Mouse (Mus musculus) cerebellum, adult 11-12 months (tissue): Measurements from ENCODE around the gene Cd72.

Source experiments
- DNase-seq: peaks from one replicate; pipeline ENCODE4 v3.0.0; 2022

Cd72 gene

DNA sequence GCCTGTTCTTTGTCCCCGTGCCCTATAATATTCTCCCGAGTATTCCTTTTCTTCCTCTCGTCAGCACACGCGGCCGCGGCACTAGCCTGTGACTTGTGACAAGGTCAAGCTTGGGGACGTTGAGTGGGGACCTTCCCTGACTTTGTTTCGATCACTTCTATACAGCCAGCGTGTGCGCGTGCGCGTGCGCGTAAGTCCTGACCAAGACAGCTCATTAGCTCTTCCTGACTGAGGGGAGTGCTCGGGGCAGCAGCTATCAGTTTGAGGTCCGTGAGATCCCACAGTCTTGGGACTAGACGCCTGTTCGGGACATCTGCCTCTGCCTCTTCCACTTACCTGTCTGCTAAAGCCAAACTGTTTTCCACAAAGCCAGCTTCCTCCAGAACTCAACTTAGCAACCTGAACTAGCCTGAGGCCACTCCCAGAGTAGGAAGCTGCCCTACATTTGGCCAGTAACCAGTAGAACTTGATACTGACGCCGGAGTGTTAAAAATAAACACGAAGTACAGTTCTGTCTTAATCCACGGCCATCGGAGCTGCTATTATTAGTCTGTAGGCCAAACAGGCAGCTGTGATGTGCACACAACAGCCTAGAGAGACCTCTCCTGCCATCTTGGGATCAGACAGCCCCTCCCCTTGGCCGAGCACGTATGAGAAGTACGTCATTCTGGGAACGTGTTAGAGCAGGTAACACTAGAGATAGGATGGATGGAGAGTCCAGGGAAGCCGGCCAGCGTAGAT is 54.9 kb downstream of the Cd72 start:
- DNase-seq = no peak

DNA sequence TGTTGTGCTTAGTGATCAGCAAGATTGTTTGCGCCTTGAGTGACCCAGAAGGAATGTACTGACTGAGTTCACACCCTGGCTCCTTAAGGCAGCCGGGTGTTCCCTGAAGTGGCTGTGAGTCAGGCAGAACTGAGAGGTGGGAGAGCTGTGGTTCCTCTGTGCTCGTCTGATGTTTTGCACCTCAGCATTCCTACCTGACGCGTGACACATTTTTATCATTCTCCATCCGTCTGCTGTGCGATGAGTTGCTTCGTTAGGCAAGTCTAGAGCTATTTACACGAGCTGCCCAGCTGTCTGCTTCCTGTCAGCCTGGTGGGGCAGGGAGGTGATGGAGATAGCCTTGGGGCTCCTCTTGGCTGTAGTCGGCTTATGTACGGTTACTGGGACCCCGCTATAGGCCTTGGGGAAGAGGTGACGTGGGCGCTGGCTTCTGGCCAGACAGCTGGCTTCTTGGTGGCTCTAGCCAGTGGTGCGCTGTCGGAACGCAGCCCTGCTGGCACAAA is 55.5 kb downstream of the Cd72 start:
- peak; percentile 45 for DNase-seq

DNA sequence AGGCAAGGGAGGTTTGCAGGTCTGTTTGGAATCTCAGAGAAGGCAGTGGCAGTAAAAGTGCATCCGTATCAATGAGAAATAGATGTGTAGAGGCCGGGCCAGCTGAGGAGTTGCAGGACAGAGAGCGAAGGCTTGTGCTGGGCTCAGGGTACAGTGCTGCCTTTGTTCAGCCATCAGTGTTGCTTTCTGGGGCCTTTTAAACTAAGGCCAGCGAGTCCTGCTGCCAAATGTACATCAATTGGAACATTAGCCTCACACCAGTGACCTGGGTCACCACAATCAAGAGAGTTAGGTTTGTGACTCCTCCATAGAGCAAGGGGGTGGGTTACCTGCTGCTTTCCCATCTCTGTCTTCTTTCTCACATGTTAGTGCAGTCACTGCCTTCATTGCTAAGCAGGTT is 56.4 kb downstream of the Cd72 start:
- no peak for DNase-seq
